Mouse (Mus musculus): ENCODE measurements around the gene Prkce.

DNA sequence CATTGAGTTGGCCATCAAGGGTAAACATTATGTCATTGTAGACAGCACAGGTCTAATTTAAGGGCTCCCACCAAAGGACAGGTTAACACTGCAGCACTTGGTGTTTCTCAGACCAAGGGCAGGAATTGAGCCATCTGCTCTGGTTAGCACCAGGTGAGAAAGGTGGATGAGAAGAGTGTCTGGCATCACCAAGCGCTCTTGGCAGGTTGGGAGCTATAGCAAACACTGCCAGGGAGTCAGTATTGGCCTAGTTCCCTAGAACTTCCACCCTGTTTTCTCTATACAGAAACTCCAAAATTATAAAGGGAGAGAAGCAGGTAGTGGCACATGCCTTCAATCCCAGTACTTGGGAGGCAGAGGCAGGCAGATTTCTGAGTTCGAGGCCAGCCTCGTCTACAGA, 479.6 kb downstream of the Prkce start:
- TF ChIP-seq CTCF (IDR thresholded peaks at IDR 0.05; ENCODE audit: low read depth) (no peak), EP300 (IDR thresholded peaks at IDR 0.05; ENCODE audit: low read depth) (no peak)
